Mouse (Mus musculus) kidney, embryonic 15.5 days (tissue): ENCODE results near the gene Ghdc. TPM values are rescaled to one million over a fixed set of nuclear protein-coding genes. Genes with fewer than 3 reads are reported as not detected.

Experiments used
- ATAC-seq: fragments of 200-750 bp; cut with Nextera tagmentation; replicated peaks from 2 replicates; pipeline ENCODE4 v1.8.0; 2017; ENCODE audit warnings: moderate TSS enrichment; ENCODE audit not compliant: low FRiP score
- H3K27ac ChIP-seq: fragments of 300-500 bp; sonication (generic); 2 replicates; pipeline ENCODE4 v1.5.1; 2015; ENCODE audit warnings: mild to moderate bottlenecking, inconsistent platforms
- H3K27me3 ChIP-seq: fragments of 300-500 bp; sonication (generic); 2 replicates; pipeline ENCODE4 v1.6.1; 2015; ENCODE audit warnings: inconsistent platforms
- H3K36me3 ChIP-seq: fragments of 300-500 bp; sonication (generic); 2 replicates; pipeline ENCODE4 v1.6.1; 2015; ENCODE audit warnings: inconsistent platforms
- H3K4me1 ChIP-seq: fragments of 300-500 bp; sonication (generic); 2 replicates; pipeline ENCODE4 v1.6.1; 2015; ENCODE audit warnings: inconsistent platforms
- H3K4me2 ChIP-seq: fragments of 300-500 bp; sonication (generic); 2 replicates; pipeline ENCODE4 v1.6.1; 2015; ENCODE audit warnings: moderate library complexity, mild to moderate bottlenecking, inconsistent platforms
- H3K4me3 ChIP-seq: fragments of 300-500 bp; sonication (generic); replicated peaks from 2 replicates; pipeline ENCODE4 v1.5.1; 2015; ENCODE audit warnings: mild to moderate bottlenecking, inconsistent platforms
- H3K9ac ChIP-seq: fragments of 300-500 bp; sonication (generic); 2 replicates; pipeline ENCODE4 v1.6.1; 2015; ENCODE audit warnings: mild to moderate bottlenecking, inconsistent platforms
- H3K9me3 ChIP-seq: fragments of 300-500 bp; sonication (generic); replicated peaks from 2 replicates; pipeline ENCODE4 v1.6.1; 2016; ENCODE audit warnings: inconsistent platforms
- WGBS: fragments of 180-500 bp; shearing (Covaris S2); methylation state at CpG from one replicate; pipeline ENCODE4 v1.1.7; 2015; ENCODE audit warnings: mixed read lengths; 5-methylcytosine and 5-hydroxymethylcytosine counted together
- polyA plus RNA-seq: library from polyadenylated mRNA; unstranded; fragments of >200 nt; fragmentation: Nextera tagmentation; extraction: Ambion mirVana; gene quantifications from 2 replicates; pipeline ENCODE4 v1.2.1, GENCODE M21; 2015

Gene Ghdc
- polyA plus RNA-seq, 1 experiment from 2014 or later: 7.9 TPM

DNA sequence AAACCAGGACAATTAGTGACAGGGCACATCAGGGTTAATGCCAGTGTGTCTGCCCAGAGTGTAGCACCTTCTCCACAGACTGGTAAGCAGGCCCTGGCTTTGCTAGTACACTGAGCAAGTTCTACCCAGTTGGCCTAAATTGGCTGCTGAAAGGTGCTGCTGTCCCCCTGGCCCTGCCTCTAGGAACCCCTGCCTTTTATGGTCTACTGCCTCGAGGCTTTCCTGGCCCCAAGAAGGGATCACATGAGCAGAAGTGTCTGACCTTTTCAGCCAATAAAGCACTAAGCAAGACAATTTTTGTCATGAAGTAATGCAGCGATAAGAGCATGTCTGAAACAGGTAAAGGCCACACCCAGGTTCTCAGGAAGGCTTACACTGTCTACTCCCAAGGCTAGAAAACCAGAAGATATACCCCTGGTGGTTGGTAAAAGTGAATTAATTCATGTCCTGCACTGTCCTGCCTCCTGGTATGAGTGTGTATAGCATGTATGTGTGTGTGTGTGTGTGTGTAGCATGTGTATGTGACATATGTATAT, 48.2 kb downstream of the Ghdc start:
- H3K27ac ChIP-seq: peak overlapping the region; percentile 57; the same call in 1 of the 2 replicates
- peaks cover 20% of the 10 kb centered on the region for H3K36me3 ChIP-seq
- H3K9me3 ChIP-seq: no peaks in the 10 kb centered on the region
- H3K27me3 ChIP-seq: no peaks in the 10 kb centered on the region
- H3K4me3 ChIP-seq: no peak overlapping the region
- ATAC-seq: no peak
- H3K4me2 ChIP-seq: no peak overlapping the region
- WGBS: 53% methylated on average over 2 of the region's 2 CpGs
- H3K9ac ChIP-seq: no peak overlapping the region
- H3K4me1 ChIP-seq: peaks cover 46% of the 10 kb centered on the region

- Histone ChIP-seq H3K27ac (peak overlapping the region; percentile 57), H3K36me3 (peaks cover 26% of the 10 kb centered on the region), H3K4me2 (no peak overlapping the region), H3K9ac (no peak overlapping the region), H3K4me3 (no peak overlapping the region), H3K27me3 (no peaks in the 10 kb centered on the region), H3K9me3 (no peaks in the 10 kb centered on the region), H3K4me1 (peaks cover 43% of the 10 kb centered on the region)
- no peak for ATAC-seq
- 77% methylated on average over 8 of the region's 8 CpGs for WGBS
These were observed 48.8 kb downstream of the Ghdc start for GRCm38 (mm10) chr11:100721776-100722492.

- 70% methylated on average over 4 of the region's 4 CpGs for WGBS
These were observed 49.5 kb downstream of the Ghdc start for GRCm38 (mm10) chr11:100721254-100721653.

GRCm38 (mm10) chr11:100720345-100720744, 50.4 kb downstream of the Ghdc start:
- no peak overlapping the region for H3K27ac ChIP-seq
- ATAC-seq: no peak
- no peak overlapping the region for H3K4me2 ChIP-seq
- H3K36me3 ChIP-seq: peaks cover 42% of the 10 kb centered on the region
- H3K4me3 ChIP-seq: no peak overlapping the region
- no peaks in the 10 kb centered on the region for H3K9me3 ChIP-seq
- H3K9ac ChIP-seq: no peak overlapping the region
- H3K4me1 ChIP-seq: peaks cover 41% of the 10 kb centered on the region
- 72% methylated on average over 5 of the region's 5 CpGs for WGBS
- no peaks in the 10 kb centered on the region for H3K27me3 ChIP-seq

More at GRCm38 (mm10) chr11:100721254-100721653, 49.5 kb downstream of the Ghdc start:
- no peak for ATAC-seq
- no peak overlapping the region for H3K4me3 ChIP-seq
- no peaks in the 10 kb centered on the region for H3K27me3 ChIP-seq
- H3K36me3 ChIP-seq: peaks cover 33% of the 10 kb centered on the region
- H3K4me1 ChIP-seq: peaks cover 43% of the 10 kb centered on the region
- peak overlapping the region; percentile 57 for H3K27ac ChIP-seq
- H3K9me3 ChIP-seq: no peaks in the 10 kb centered on the region
- H3K9ac ChIP-seq: no peak overlapping the region
- no peak overlapping the region for H3K4me2 ChIP-seq

DNA sequence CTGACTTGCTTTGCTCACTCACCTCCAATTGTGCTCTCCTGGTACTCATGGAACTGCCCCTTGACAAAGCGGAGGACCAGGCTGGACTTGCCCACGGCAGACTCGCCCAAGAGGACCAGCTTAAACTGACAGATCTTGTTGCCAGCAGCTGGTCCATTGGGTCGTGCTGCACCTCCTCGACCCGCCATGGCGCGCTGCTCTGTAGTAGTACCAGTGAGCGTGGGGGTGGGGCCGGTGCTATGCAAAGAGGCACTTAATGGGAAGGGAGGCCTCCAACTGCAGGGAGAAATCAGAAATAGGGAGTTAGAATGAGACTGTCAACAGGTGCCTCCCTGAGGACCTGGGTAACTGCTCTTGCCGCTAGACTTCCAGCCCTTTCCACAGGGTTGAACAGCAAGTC, 50.9 kb downstream of the Ghdc start:
- Histone ChIP-seq H3K4me1 (peaks cover 37% of the 10 kb centered on the region), H3K27ac (no peak overlapping the region), H3K36me3 (peaks cover 46% of the 10 kb centered on the region), H3K27me3 (no peaks in the 10 kb centered on the region), H3K4me3 (no peak overlapping the region), H3K9ac (no peak overlapping the region), H3K9me3 (no peaks in the 10 kb centered on the region), H3K4me2 (no peak overlapping the region)
- no peak for ATAC-seq
- 82% methylated on average over 11 of the region's 11 CpGs for WGBS

- Histone ChIP-seq H3K27me3 (no peaks in the 10 kb centered on the region), H3K9me3 (no peaks in the 10 kb centered on the region), H3K4me2 (no peak overlapping the region), H3K4me3 (no peak overlapping the region), H3K27ac (no peak overlapping the region), H3K4me1 (peaks cover 33% of the 10 kb centered on the region), H3K9ac (no peak overlapping the region), H3K36me3 (peaks cover 49% of the 10 kb centered on the region)
- WGBS: 81% methylated on average over 3 of the region's 3 CpGs
- no peak for ATAC-seq
These were observed 51.4 kb downstream of the Ghdc start for GRCm38 (mm10) chr11:100719312-100719711.

DNA sequence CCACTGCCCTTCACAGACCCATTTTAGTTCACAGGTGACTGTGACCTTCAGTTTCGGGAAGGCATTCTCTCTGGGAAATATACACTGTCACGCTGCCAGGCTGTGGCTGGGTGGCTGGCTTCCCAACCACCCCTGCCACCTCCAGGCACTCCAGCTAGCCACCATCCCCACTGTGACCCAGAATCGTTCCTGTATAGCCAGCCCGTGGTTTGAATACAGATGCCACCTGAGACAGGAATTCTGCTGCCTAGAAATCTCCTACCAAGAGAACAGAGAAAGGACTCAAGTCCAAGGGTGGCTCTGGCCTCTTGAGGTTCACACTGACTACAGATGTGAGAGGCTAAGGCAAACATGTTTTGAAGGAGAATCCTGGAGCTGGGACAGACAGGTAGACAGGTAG, 51.9 kb downstream of the Ghdc start:
- ATAC-seq: no peak
- H3K27ac ChIP-seq: no peak overlapping the region
- H3K9ac ChIP-seq: no peak overlapping the region
- H3K9me3 ChIP-seq: no peaks in the 10 kb centered on the region
- H3K36me3 ChIP-seq: peaks cover 49% of the 10 kb centered on the region
- H3K4me1 ChIP-seq: peaks cover 35% of the 10 kb centered on the region
- no peak overlapping the region for H3K4me3 ChIP-seq
- whole genome bisulfite sequencing: 94% methylated on average over 4 of the region's 4 CpGs
- H3K4me2 ChIP-seq: no peak overlapping the region
- no peaks in the 10 kb centered on the region for H3K27me3 ChIP-seq

- Histone ChIP-seq H3K4me1 (peaks cover 39% of the 10 kb centered on the region), H3K9me3 (no peaks in the 10 kb centered on the region), H3K27me3 (no peaks in the 10 kb centered on the region), H3K9ac (no peak overlapping the region), H3K4me2 (no peak overlapping the region), H3K27ac (no peak overlapping the region), H3K4me3 (no peak overlapping the region), H3K36me3 (peaks cover 49% of the 10 kb centered on the region)
- no peak for ATAC-seq
- 95% methylated on average over 7 of the region's 7 CpGs for WGBS
These were observed 52.3 kb downstream of the Ghdc start for GRCm38 (mm10) chr11:100718462-100718861.

DNA sequence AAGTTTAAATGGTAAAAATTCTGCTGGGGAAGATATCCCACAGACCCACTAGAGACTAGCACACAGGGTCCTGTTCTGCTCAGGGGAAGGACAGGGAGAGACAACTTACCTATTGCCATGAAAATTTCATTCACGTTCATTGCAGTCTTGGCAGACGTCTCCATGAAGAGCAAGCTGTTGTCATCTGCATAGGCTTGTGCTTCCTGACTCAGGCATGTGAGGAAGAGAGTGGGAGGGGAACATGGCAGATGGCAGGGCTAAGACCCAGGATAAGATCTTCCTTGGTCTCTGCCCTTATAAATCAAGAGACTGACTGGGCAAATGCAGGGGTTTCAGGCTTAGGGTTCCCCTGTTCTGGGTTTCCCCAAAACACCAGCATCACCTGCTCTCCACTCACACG, 54.1 kb downstream of the Ghdc start:
- H3K36me3 ChIP-seq: peaks cover 49% of the 10 kb centered on the region
- no peaks in the 10 kb centered on the region for H3K9me3 ChIP-seq
- H3K27me3 ChIP-seq: no peaks in the 10 kb centered on the region
- H3K9ac ChIP-seq: no peak overlapping the region
- WGBS: 89% methylated on average over 3 of the region's 3 CpGs
- H3K4me3 ChIP-seq: no peak overlapping the region
- no peak overlapping the region for H3K27ac ChIP-seq
- no peak for ATAC-seq
- no peak overlapping the region for H3K4me2 ChIP-seq
- H3K4me1 ChIP-seq: peaks cover 40% of the 10 kb centered on the region

Other genes starting within 250 kb of the Ghdc start
- gene Acly, start 243.0 kb downstream of the Ghdc start, polyA plus RNA-seq: 151 and 175 TPM in 2 replicates
- gene Ttc25, start 225.3 kb downstream of the Ghdc start, polyA plus RNA-seq: 0.99 and 1.1 TPM in 2 replicates
- 25.3 and 29.6 TPM in 2 replicates for gene Cnp, start 196.1 kb downstream of the Ghdc start, polyA plus RNA-seq
- 59.7 and 63.5 TPM in 2 replicates for gene Nkiras2, start 151.7 kb downstream of the Ghdc start, polyA plus RNA-seq
- 238 and 241 TPM in 2 replicates for gene Dnajc7, start 150.8 kb downstream of the Ghdc start, polyA plus RNA-seq
- 0.27 and 0.40 TPM in 2 replicates for gene Zfp385c, start 78.5 kb downstream of the Ghdc start, polyA plus RNA-seq
- 2.8 and 3.6 TPM in 2 replicates for gene Dhx58, start 66.7 kb downstream of the Ghdc start, polyA plus RNA-seq
- gene Kat2a, start 58.5 kb downstream of the Ghdc start, polyA plus RNA-seq: 60.9 and 68.1 TPM in 2 replicates
- gene Hspb9, start 57.1 kb downstream of the Ghdc start, polyA plus RNA-seq: 0.27 TPM in 1 of 2 replicates, not detected in the other
- gene Rab5c, start 32.7 kb downstream of the Ghdc start, polyA plus RNA-seq: 29.5 and 32.3 TPM in 2 replicates
- gene Kcnh4, start 11.0 kb downstream of the Ghdc start, polyA plus RNA-seq: 0.10 TPM in 1 of 2 replicates, not detected in the other
- gene Hcrt, start 8.0 kb downstream of the Ghdc start, polyA plus RNA-seq: not detected in 2 replicates
- gene Stat5b, start 79.8 kb upstream of the Ghdc start, polyA plus RNA-seq: 19.6 and 19.9 TPM in 2 replicates
- gene Stat5a, start 88.4 kb upstream of the Ghdc start, polyA plus RNA-seq: 3.1 and 3.7 TPM in 2 replicates
- 44.8 and 45.1 TPM in 2 replicates for gene Stat3, start 168.6 kb upstream of the Ghdc start, polyA plus RNA-seq
- gene Cavin1, start 199.9 kb upstream of the Ghdc start, polyA plus RNA-seq: 131 and 150 TPM in 2 replicates
- 36.1 and 46.0 TPM in 2 replicates for gene Atp6v0a1, start 238.5 kb upstream of the Ghdc start, polyA plus RNA-seq